Mouse (Mus musculus) embryonic fibroblast, embryonic 13.5 days (primary cell): ENCODE measurements around the gene Rpl15.
"Not testable (repeated sequence)": the region's sequence is repeated elsewhere in the genome, so short reads cannot be mapped to it uniquely, and the experiment has no call there.

Experiments used
- CTCF ChIP-seq: IDR thresholded peaks from 2 replicates; pipeline ENCODE4 v1.5.1; 2011; ENCODE audit warnings: mild to moderate bottlenecking, control low read depth, low read length, moderate library complexity, borderline replicate concordance; ENCODE audit not compliant: insufficient read depth
- POLR2A ChIP-seq: IDR thresholded peaks from 2 replicates; pipeline ENCODE4 v1.6.1; 2011; ENCODE audit warnings: low read depth, mild to moderate bottlenecking, control low read depth, low read length, moderate library complexity

- not testable (repeated sequence) for TF ChIP-seq CTCF, POLR2A
These were observed 34.5 kb downstream of the Rpl15 start for GRCm38 (mm10) chr14:18236496-18237235.
